In genomic region chr3:80284656-80285055, GRCm38 (mm10) we compare ENCODE assay signal across 19 mouse cellular contexts.
"Had no signal": no experiment of that assay in that cellular context is flagged by ENCODE, and none has a peak within 500 bp of the region (broad histone marks: within the 10 kb centered on the region; RNA-seq: fewer than 3 reads in every experiment).

No protein-coding gene starts in this region.

- H3K36me3 ChIP-seq: midbrain, embryonic 10.5 days; midbrain, embryonic 12.5 days; neural tube, embryonic 13.5 days; neural tube, embryonic 15.5 days had no signal

- DNase-seq: lung, adult 18-20 months; lung, embryonic 14.5 days; lung, postnatal 10 days; lung, postnatal 4 days; midbrain, embryonic 14.5 days; retina, postnatal 1 day; right cerebral cortex, adult 18-20 months; right cerebral cortex, postnatal 25 days; right cerebral cortex, postnatal 4 days; spleen, adult 18-20 months; thymus, adult 18-20 months; thymus, postnatal 14 days; thymus, postnatal 36 days had no signal

- H3K4me1 ChIP-seq: midbrain, embryonic 10.5 days; midbrain, embryonic 12.5 days; neural tube, embryonic 13.5 days; neural tube, embryonic 15.5 days had no signal

- H3K27me3 ChIP-seq: midbrain, embryonic 12.5 days; neural tube, embryonic 13.5 days; neural tube, embryonic 15.5 days had no signal

- H3K9me3 ChIP-seq: midbrain, embryonic 10.5 days; midbrain, embryonic 12.5 days; neural tube, embryonic 13.5 days; neural tube, embryonic 15.5 days had no signal

- H3K4me2 ChIP-seq: lung, embryonic 14.5 days; midbrain, embryonic 12.5 days; neural tube, embryonic 13.5 days; neural tube, embryonic 15.5 days had no signal

- H3K27ac ChIP-seq: midbrain, embryonic 10.5 days; midbrain, embryonic 12.5 days; neural tube, embryonic 13.5 days; neural tube, embryonic 15.5 days had no signal

- H3K9ac ChIP-seq: lung, embryonic 14.5 days; midbrain, embryonic 12.5 days; neural tube, embryonic 13.5 days; neural tube, embryonic 15.5 days had no signal

- ATAC-seq: midbrain, embryonic 16.5 days had no signal

- H3K4me3 ChIP-seq: midbrain, embryonic 10.5 days; midbrain, embryonic 12.5 days; myocyte; neural tube, embryonic 13.5 days; neural tube, embryonic 15.5 days had no signal
